Mouse (Mus musculus): ENCODE results near the gene Hmmr. TPM values are rescaled to one million over a fixed set of nuclear protein-coding genes. Genes with fewer than 3 reads are reported as not detected.
"Not testable (repeated sequence)": the region's sequence is repeated elsewhere in the genome, so short reads cannot be mapped to it uniquely, and the experiment has no call there.

The Hmmr gene
- 10 to 100 TPM; 36.3 to 43.2 TPM for total RNA-seq (2021)

DNA sequence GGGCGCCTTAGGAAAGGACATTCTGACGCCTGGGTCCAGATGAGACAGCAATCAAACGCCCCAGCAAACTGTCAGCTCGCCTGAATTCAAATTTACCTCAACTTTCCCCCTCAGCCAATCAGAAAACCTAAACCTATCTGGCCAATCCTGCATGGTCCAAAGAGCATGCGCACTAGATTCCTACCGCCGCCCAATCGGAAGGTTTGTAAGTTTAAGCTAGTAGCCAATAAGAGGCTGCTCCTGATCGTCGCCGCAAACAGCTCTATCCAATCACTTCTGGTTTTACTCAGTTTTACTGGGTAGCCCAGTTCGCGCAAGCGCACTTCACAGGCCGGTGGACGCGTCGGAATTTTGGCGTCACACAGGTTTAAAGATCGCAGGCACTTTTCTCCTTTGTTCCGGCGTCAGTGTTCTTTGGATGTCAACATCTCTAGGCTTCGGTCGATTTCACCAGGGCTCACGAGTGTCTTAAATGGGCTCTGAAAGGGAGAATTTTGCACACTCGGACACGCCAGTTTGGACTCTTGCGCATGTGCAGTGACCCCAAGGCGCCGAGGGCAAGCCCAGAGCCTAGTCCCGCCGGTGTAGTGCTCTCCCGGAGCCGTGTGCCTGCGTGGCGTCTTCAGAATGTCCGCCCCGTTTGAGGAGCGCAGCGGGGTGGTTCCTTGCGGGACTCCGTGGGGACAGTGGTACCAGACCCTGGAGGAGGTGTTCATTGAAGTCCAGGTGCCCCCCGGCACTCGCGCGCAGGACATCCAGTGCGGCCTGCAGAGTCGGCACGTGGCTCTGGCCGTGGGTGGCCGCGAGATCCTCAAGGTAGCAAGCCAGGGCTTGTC, at the start of gene Hmmr, which contains the start of gene Nudcd2:
Hmmr (minus strand) TSS at position 84 of the 836 bp plus-strand sequence.
Nudcd2 (plus strand) TSS at position 329 of the 836 bp plus-strand sequence.
- DNase-seq, result peak; percentile 93

DNA sequence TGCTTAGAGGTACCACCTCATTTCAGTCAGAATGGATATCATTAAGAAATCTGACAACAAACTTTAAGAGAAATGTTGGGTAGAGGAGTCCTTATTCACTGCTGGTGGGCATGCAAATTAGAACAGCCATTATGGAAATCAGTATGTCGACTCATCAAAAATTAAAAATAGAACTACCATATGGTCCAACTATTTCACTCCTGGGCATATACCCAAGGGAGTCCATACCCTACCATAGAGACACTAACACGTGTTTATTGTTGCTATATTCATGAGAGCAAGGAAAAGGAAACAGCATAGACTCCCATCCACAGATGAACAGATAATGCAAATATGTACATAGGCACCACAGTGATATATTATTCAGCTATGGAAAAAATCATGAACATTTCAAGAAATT, 48.6 kb upstream of the Hmmr start:
- DNase-seq, result no peak

DNA sequence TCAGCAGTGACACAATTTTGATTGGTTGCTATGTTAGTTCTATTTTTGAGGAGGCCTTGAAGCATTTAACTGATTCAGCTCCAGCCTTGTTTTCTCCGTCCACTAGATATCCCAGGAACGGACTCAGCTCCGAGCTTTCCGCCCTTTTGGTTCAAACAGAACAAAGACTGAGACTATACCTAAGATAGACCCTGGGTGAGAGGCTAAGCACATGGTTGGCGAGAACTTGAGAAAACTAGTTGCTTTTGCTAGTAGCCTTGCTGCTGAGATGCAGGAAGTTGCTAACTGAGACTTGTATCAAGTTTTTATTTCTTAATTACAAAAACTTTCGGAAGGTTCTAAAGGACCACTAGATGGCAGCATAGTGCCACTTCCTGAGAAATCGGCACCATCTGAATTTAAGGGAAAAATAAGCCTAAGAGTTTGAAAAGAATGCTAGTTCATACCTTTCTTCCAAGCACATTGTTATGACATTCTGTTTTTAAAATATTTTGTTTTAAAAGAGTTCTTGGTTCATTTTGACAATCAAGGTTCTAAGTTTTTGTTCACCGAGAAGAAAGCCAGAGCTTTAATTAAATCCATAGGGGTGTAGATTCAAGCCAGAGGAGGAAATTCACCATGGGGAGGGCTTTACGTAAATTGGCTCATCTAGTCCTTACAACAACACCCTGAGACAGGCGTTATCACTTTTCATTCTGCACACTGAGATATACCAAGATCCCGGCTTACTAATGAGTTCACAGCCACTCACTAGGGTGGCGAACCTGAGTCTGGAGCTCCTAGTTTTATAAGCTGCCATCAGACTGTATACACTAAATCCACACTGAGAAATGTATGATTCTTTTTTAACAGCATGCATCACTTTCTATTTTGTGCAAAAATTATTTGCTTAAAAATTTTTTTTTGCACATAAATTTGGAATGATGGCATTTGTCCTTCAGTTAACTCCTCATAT, 42.4 kb upstream of the Hmmr start:
- peak; percentile 8 for DNase-seq

GRCm38 (mm10) chr11:40764690-40765089, 31.5 kb upstream of the Hmmr start:
- DNase-seq, result no peak

DNA sequence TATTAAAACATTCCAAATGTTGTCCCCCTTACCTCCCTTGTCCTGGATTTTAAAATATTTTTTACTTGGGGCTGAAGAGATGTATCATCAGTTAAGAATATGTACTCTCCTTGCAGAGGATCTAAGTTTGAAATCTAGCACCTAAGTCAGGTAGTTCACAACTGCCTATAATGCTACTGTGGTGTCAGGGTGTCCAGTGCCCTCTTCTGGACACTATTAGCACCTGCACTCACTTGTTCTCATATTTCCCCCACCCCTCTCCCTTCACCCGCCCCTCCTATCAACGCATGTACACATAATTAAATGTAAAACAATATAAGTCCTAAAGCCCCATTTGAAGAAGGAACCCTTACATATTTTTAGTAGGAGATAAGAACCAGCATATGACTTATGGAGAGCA, 30.2 kb upstream of the Hmmr start:
- DNase-seq, result no peak

DNA sequence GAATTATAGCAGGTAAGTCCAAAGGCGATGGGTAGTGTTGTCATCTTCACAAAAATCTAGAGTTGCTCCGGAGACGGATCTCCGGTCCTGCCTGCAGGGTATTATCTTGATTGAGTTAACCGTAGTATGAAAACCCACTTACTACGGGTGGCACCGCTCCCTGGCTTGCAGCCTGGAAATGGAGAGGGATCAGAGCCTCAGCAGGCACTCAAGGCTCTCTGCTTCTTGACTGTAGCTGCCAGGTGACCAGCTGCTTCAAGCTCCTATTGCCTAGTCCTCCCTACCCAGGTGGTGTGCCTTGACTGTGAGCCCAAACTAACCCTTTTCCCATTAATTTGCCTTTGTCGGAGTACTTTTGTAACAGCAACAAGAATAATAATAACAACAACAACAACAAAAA, 26.7 kb upstream of the Hmmr start:
- DNase-seq, result no peak

- DNase-seq, result no peak
Observed at GRCm38 (mm10) chr11:40755968-40756367, 22.7 kb upstream of the Hmmr start.

DNA sequence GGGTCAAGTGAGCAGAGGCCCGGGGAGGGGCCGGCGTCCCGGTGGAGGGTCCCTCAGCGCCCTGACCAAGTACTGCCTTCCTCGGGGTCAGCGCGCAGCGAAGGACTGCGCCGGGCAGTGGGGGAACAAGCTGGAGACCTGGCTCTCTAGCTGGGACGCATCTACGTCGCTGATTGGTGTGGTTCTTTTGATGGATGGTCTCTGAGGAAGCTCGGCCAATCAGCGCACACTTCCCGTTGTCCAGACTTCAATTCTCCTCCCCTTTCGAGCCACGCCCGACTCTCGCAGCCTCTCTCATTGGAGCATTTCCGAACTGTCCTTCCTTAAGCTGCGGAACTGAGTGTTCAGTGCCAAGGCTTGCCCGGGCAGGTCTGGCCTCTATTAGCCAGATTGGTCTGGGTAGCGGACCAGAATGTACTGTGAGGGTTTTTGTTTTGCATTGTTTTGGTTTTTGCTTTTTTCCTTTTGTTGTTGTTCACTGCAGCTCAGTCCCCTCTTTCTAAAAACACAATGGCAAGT, 21.9 kb upstream of the Hmmr start, which contains the start of gene Ccng1:
Ccng1 (minus strand) TSS at position 203 of the 519 bp plus-strand sequence.
- DNase-seq, result peak; percentile 93

DNA sequence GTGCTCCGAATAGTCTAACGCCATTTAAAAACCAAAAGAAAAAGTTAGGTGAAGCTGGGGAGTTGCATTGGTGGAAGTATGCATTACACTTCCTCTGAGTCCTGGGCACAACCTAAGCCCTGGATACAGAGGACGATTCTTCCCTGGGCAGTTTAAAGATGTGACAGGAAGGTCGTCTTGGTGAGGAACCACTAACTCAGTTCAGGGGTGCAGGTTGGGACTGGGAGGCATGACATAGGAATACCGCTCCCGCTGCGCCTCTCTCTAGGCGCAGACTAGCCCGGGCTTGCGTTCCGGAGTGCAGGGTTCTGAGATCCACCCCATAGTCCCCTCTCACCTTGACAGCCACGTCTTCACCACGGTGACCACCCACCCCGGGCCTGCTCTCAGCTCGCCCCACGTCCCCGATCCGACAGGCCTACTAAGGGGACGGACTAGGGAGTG, 21.5 kb upstream of the Hmmr start:
- no peak for DNase-seq

GRCm38 (mm10) chr11:40753836-40754235, 20.6 kb upstream of the Hmmr start:
- peak; percentile 38 for DNase-seq

DNA sequence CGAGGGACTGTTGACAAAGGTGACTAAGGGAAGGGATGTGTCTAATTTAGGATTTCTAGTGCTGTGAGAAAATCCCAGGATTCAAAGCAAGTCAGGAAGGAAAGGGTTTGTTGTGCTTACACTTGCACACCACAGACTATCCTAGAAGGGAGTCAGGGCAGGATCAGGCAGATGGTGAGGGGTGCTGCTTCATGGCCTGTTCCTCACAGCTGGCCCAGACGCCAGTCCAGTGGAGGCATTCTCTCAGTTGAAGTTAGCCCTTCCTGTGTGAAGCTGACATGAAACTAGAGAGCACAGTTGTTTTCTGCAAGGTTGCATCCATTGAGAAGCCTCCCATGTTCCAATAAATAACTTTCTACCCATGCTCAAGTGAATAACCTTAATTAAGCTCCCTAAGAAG, 14.5 kb upstream of the Hmmr start:
- no peak for DNase-seq

- DNase-seq, result no peak
Observed at GRCm38 (mm10) chr11:40746361-40746760, 13.1 kb upstream of the Hmmr start.

GRCm38 (mm10) chr11:40744348-40744747, 11.1 kb upstream of the Hmmr start:
- DNase-seq, result no peak

DNA sequence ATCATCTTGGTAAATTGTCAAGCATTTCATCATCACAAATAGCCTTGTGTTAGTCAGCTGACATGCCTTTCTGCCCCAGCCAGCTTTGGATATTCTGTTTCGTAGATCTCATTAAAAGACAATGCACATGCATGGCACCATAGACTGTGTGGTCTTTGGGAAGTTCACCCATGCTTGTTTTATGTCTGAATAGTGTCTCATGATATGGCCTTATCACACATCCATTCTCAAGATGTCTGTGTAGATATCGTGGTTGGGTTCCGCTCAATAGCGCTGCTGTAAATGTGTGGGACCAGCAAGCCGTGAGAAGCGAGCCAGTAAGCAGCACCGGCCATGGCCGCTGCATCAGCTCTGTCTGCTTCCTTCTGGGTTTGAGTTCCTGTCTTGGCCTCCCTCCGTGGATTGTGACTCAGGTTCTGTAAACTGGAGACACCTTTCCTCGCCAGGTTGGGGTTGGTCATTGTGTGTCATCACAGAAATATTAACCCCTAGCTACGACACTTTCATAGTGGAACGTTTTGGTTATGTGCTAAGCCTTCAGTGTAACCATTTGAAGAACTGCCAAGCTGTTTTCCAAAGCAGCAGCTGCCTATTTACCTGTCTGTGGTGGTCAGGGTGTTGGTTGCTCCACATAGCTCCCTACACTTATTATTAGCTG, 8.5 kb upstream of the Hmmr start:
- no peak for DNase-seq

GRCm38 (mm10) chr11:40737369-40737768, 4.1 kb upstream of the Hmmr start:
- DNase-seq, result no peak

- DNase-seq, result no peak
Observed at GRCm38 (mm10) chr11:40734251-40734752, 1.1 kb upstream of the Hmmr start.

GRCm38 (mm10) chr11:40732997-40733338, 254 bp downstream of the Hmmr start:
- DNase-seq, result no peak

DNA sequence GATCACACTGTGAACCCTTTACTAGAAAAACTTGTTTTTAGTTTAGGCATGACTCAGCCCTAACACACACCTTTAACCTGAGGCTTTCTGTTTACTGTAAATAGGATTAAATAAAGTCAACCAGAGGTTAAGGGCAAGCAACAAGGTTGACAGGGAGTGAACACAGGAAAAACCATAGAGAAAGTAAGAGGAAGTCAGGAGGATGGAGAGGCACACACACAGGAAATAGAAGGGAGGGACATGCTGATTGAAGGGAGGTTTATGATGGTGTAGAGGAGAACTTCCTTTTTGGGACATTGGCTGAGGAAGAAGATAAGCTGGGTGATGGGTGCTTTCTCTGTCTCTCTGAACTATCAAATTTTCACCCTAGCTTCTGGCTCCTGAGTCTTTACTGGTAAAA, 14.9 kb downstream of the Hmmr start:
- no peak for DNase-seq

GRCm38 (mm10) chr11:40715524-40715923, 17.7 kb downstream of the Hmmr start:
- no peak for DNase-seq

GRCm38 (mm10) chr11:40713858-40714257, 19.4 kb downstream of the Hmmr start:
- DNase-seq, result peak; percentile 16

GRCm38 (mm10) chr11:40709899-40710298, 23.3 kb downstream of the Hmmr start:
- not testable (repeated sequence) for DNase-seq

- no peak for DNase-seq
Observed at GRCm38 (mm10) chr11:40695103-40695502, 38.1 kb downstream of the Hmmr start, which contains the start of gene Mat2b. Gene Mat2b (minus strand): TSS chr11:40695203.
